Mouse (Mus musculus): ENCODE measurements at regions not wholly inside any gene's neighbourhood (a gene's known extent, or its start where the extent isn't known, plus 50 kb on each side); places are given as distances from the start of the nearest gene placed in this dataset.

DNA sequence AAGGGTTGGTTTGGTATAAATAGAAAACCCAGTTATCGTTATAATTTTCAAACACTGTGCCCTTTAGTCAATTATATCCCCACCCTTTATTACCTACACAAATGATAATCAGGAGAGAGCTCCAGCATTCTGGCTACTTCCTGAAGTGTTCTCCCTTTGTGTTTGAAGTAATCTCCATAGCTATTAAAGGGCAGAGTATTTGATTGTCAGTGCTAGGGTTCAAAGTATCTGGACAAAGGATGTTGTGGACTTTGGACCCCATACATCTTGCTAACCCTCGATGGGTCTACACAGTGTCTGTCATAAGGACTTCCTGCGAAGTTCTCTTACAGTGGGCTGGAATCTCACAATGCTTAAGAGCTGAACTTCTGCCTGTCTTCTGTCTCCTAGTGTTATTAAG is 720.3 kb upstream of the Tbl1xr1 start:
- Histone ChIP-seq H3K79me2 (replicated peaks; ENCODE audit: control insufficient read depth, extremely low read depth, insufficient read depth, poor library complexity, severe bottlenecking) (no peaks in the 10 kb centered on the region), H3K36me3 (replicated peaks in 1 of 2; ENCODE audit: control insufficient read depth in 1 of 2, insufficient read depth in 1 of 2, low read length in 1 of 2) (no peaks in the 10 kb centered on the region), H3K4me2 (ENCODE audit: insufficient read depth, low read depth, poor library complexity, severe bottlenecking) (no peak overlapping the region), H3K9me3 (replicated peaks; ENCODE audit: low read length) (no peaks in the 10 kb centered on the region), H3K4me1 (ENCODE audit: control insufficient read depth in 1 of 2, insufficient read depth in 2 of 2) (no peaks in the 10 kb centered on the region), H3K9ac (ENCODE audit: insufficient read depth, low read depth) (no peak overlapping the region), H3K27ac (ENCODE audit: insufficient read depth, low read depth) (no peak overlapping the region), H3K27me3 (replicated peaks) (no peaks in the 10 kb centered on the region), H3K4me3 (replicated peaks in 1 of 3; ENCODE audit: low read depth in 2 of 3, low read length in 2 of 3, poor library complexity in 1 of 3) (no peak overlapping the region)
- TF ChIP-seq CHD1 (IDR thresholded peaks at IDR 0.05; ENCODE audit: low read depth, low read length) (no peak), BHLHE40 (IDR thresholded peaks at IDR 0.05; ENCODE audit: low read depth, low read length) (no peak)
- DNase-seq (ENCODE audit: extremely low read depth) = no peak
- dilution Hi-C loops (cut with MboI; ENCODE audit: extremely low pct_ligation_motif_present, extremely low pct_unique_long_range_greater_than_20kb, low sequenced_read_pairs) (no loop called here), in situ Hi-C loops (cut with MboI; ENCODE audit: low pct_ligation_motif_present, low pct_unique_long_range_greater_than_20kb, low sequenced_read_pairs) (no loop called here)

DNA sequence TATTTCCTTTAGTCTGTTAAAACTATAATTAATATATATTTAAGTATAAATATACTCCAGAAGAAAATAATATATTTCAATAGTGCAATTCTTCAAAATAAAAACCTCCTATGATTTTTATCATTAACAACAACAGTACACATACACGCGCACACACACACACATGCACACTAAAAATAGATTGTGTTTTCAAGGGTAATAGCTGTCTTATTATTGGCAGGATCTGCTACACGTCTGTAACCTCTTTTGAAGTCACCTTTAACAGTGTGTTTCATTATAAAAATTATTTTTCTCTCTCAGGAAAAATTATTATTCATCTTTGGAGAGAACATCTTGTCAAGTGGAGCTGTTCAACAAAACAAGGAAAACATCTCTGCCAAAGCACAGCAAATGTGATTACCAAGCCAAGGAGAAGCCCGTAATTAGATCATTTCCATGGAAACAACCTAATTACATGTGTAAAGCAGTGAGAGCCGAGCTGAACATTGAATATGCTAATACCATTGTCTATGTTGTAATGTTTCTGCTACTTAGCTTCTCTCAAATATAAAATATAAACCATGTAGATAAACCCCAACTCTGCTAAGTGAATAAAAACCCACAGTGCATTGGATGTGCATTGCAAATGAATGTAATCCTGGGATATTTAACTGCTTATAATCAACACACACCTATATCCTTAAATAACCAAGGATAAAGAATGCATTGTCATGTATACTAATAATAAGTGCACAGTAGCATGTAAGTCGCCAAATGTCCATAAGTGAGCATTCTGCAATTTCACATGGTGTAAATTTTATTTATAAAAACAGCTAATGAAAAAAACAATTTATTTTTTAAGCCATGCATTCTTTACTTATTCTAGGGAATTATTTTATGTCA is 719.4 kb upstream of the Tbl1xr1 start:
- Histone ChIP-seq H3K9me3 (replicated peaks; ENCODE audit: low read length) (no peaks in the 10 kb centered on the region), H3K9ac (ENCODE audit: insufficient read depth, low read depth) (no peak overlapping the region), H3K36me3 (replicated peaks in 1 of 2; ENCODE audit: control insufficient read depth in 1 of 2, insufficient read depth in 1 of 2, low read length in 1 of 2) (no peaks in the 10 kb centered on the region), H3K4me2 (ENCODE audit: insufficient read depth, low read depth, poor library complexity, severe bottlenecking) (no peak overlapping the region), H3K27me3 (replicated peaks) (no peaks in the 10 kb centered on the region), H3K4me1 (ENCODE audit: control insufficient read depth in 1 of 2, insufficient read depth in 2 of 2) (no peaks in the 10 kb centered on the region), H3K27ac (ENCODE audit: insufficient read depth, low read depth) (no peak overlapping the region), H3K79me2 (replicated peaks; ENCODE audit: control insufficient read depth, extremely low read depth, insufficient read depth, poor library complexity, severe bottlenecking) (no peaks in the 10 kb centered on the region), H3K4me3 (replicated peaks in 1 of 3; ENCODE audit: low read depth in 2 of 3, low read length in 2 of 3, poor library complexity in 1 of 3) (no peak overlapping the region)
- dilution Hi-C loops (cut with MboI; ENCODE audit: extremely low pct_ligation_motif_present, extremely low pct_unique_long_range_greater_than_20kb, low sequenced_read_pairs) = no loop called here
- no peak for DNase-seq (ENCODE audit: extremely low read depth)
- TF ChIP-seq RAD21 (IDR thresholded peaks at IDR 0.05; ENCODE audit: low read depth, low read length) = no peak
- TF ChIP-seq USF2 (conservative IDR thresholded peaks at IDR 0.05; ENCODE audit: low read depth, low read length) = no peak
- TF ChIP-seq E2F4 (IDR thresholded peaks at IDR 0.05; ENCODE audit: insufficient replicate concordance, low read depth, low read length) = no peak
- TF ChIP-seq POLR2A (IDR thresholded peaks at IDR 0.05; ENCODE audit: low read depth, low read length) = no peak
- TF ChIP-seq UBTF (IDR thresholded peaks at IDR 0.05; ENCODE audit: low read depth, low read length) = no peak
- no peak for TF ChIP-seq PAX5 (IDR thresholded peaks at IDR 0.05; ENCODE audit: low read length)
- no peak for TF ChIP-seq MEF2A (IDR thresholded peaks at IDR 0.05; ENCODE audit: borderline replicate concordance, low read depth, low read length)
- no peak for TF ChIP-seq JUN (IDR thresholded peaks at IDR 0.05; ENCODE audit: insufficient read depth, low read depth, low read length)
- TF ChIP-seq NELFE (IDR thresholded peaks at IDR 0.05; ENCODE audit: low read depth, low read length) = no peak
- no peak for TF ChIP-seq MAX (IDR thresholded peaks at IDR 0.05; ENCODE audit: low read length)
- no peak for TF ChIP-seq SMC3 (IDR thresholded peaks at IDR 0.05; ENCODE audit: low read depth, low read length)
- in situ Hi-C loops (cut with MboI; ENCODE audit: low pct_ligation_motif_present, low pct_unique_long_range_greater_than_20kb, low sequenced_read_pairs) = no loop called here

DNA sequence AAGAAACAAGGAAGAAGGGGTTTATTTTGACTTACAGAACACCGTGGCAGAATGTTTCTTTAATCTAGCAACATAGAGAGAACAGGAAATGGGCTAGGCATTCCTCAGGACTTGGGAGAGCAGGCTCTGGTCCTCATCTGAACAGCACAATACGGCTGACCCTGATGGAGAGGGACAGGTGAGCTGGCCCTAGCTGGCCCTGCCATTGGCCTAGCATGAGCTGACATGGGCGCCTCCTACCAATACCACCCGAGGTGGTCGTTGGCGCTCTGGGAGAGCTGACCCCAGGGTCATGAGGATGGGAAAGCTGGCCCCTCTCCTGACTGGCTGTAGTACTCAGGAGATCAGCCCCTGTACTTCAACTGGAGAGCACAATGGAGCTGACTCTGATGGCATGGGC is 718.4 kb upstream of the Tbl1xr1 start:
- in situ Hi-C loops (cut with MboI; ENCODE audit: low pct_ligation_motif_present, low pct_unique_long_range_greater_than_20kb, low sequenced_read_pairs) (no loop called here), dilution Hi-C loops (cut with MboI; ENCODE audit: extremely low pct_ligation_motif_present, extremely low pct_unique_long_range_greater_than_20kb, low sequenced_read_pairs) (no loop called here)
- no peaks in the 10 kb centered on the region for H3K79me2 ChIP-seq (replicated peaks; ENCODE audit: control insufficient read depth, extremely low read depth, insufficient read depth, poor library complexity, severe bottlenecking)
- no peak overlapping the region for H3K9ac ChIP-seq (ENCODE audit: insufficient read depth, low read depth)
- no peaks in the 10 kb centered on the region for H3K4me1 ChIP-seq (ENCODE audit: control insufficient read depth in 1 of 2, insufficient read depth in 2 of 2)
- no peaks in the 10 kb centered on the region for H3K36me3 ChIP-seq (replicated peaks in 1 of 2; ENCODE audit: control insufficient read depth in 1 of 2, insufficient read depth in 1 of 2, low read length in 1 of 2)
- no peak overlapping the region for H3K4me2 ChIP-seq (ENCODE audit: insufficient read depth, low read depth, poor library complexity, severe bottlenecking)
- H3K27me3 ChIP-seq (replicated peaks) = no peaks in the 10 kb centered on the region
- H3K27ac ChIP-seq (ENCODE audit: insufficient read depth, low read depth) = no peak overlapping the region
- TF ChIP-seq CTCF (conservative IDR thresholded peaks at IDR 0.05 in 1 of 2, IDR thresholded peaks at IDR 0.05 in 1 of 2; ENCODE audit: low read depth in 2 of 2, low read length in 2 of 2) (no peak), TCF12 (IDR thresholded peaks at IDR 0.05; ENCODE audit: low read depth, low read length) (no peak), POLR2AphosphoS2 (IDR thresholded peaks at IDR 0.05; ENCODE audit: low read depth, low read length) (no peak), ETS1 (conservative IDR thresholded peaks at IDR 0.05; ENCODE audit: low read depth, low read length) (no peak), ZC3H11A (IDR thresholded peaks at IDR 0.05; ENCODE audit: low read depth, low read length) (no peak), GABPA (IDR thresholded peaks at IDR 0.05; ENCODE audit: insufficient replicate concordance, low read depth, low read length) (no peak), RCOR1 (conservative IDR thresholded peaks at IDR 0.05; ENCODE audit: low read depth, low read length) (no peak), MEF2A (IDR thresholded peaks at IDR 0.05; ENCODE audit: borderline replicate concordance, low read depth, low read length) (no peak), ELF1 (IDR thresholded peaks at IDR 0.05; ENCODE audit: low read depth, low read length) (no peak), MAX (IDR thresholded peaks at IDR 0.05; ENCODE audit: low read length) (no peak), PAX5 (IDR thresholded peaks at IDR 0.05; ENCODE audit: low read length) (no peak), HCFC1 (IDR thresholded peaks at IDR 0.05; ENCODE audit: low read depth, low read length) (no peak), RAD21 (IDR thresholded peaks at IDR 0.05; ENCODE audit: low read depth, low read length) (no peak), JUND (conservative IDR thresholded peaks at IDR 0.05; ENCODE audit: low read depth, low read length) (no peak), EP300 (IDR thresholded peaks at IDR 0.05; ENCODE audit: low read length) (no peak)
- no peak overlapping the region for H3K4me3 ChIP-seq (replicated peaks in 1 of 3; ENCODE audit: low read depth in 2 of 3, low read length in 2 of 3, poor library complexity in 1 of 3)
- no peaks in the 10 kb centered on the region for H3K9me3 ChIP-seq (replicated peaks; ENCODE audit: low read length)
- DNase-seq (ENCODE audit: extremely low read depth) = no peak

Data from CH12.LX (cell line).